Mouse (Mus musculus) CH12.LX (cell line): Measurements from ENCODE around the gene Rps2. TPM values are rescaled to one million over a fixed set of nuclear protein-coding genes. Genes with fewer than 3 reads are reported as not detected.
A peak's percentile ranks its signal among the peaks of the same experiment; 100 is the strongest.

ENCODE experiments used
- DNase-seq: peaks from one replicate; pipeline ENCODE4 v3.0.0-alpha.2; 2013; ENCODE audit errors: extremely low read depth
- H3K27ac ChIP-seq: 2 replicates; pipeline ENCODE4 v1.5.1; 2012; ENCODE audit warnings: low read depth, mild to moderate bottlenecking, control low read depth, moderate library complexity; ENCODE audit not compliant: insufficient read depth
- H3K27me3 ChIP-seq: replicated peaks from 2 replicates; pipeline ENCODE3; 2012; ENCODE audit warnings: inconsistent platforms
- H3K36me3 ChIP-seq, 2 experiments: replicated peaks in 1 of 2; 2 replicates each; pipeline versions ENCODE3 to v1.6.1; 2012; ENCODE audit warnings: inconsistent platforms in 1 of 2, low read length in 1 of 2, mild to moderate bottlenecking in 1 of 2, mixed read lengths in 1 of 2, moderate library complexity in 1 of 2; ENCODE audit not compliant: control insufficient read depth in 1 of 2, insufficient read depth in 1 of 2
- H3K4me1 ChIP-seq, 2 experiments: 2 replicates each; pipeline ENCODE4 v1.6.1; 2012; ENCODE audit warnings: inconsistent platforms in 1 of 2, moderate library complexity in 1 of 2; ENCODE audit not compliant: insufficient read depth in 2 of 2, control insufficient read depth in 1 of 2
- H3K4me2 ChIP-seq: 2 replicates; pipeline ENCODE4 v1.6.1; 2012; ENCODE audit warnings: low read depth, mild to moderate bottlenecking, control low read depth; ENCODE audit not compliant: poor library complexity, insufficient read depth, severe bottlenecking
- H3K4me3 ChIP-seq, 3 experiments: fragments of 150-350 bp in 1 of 3; sonication (generic) in 1 of 3; replicated peaks in 1 of 3; 2 replicates each; pipeline versions ENCODE3 to v1.5.1; 2011 to 2012; ENCODE audit warnings: low read depth in 2 of 3, low read length in 2 of 3, mild to moderate bottlenecking in 2 of 3, moderate library complexity in 2 of 3, control low read depth in 1 of 3, improper control_type of control experiment in 1 of 3, inconsistent platforms in 1 of 3, mixed read lengths in 1 of 3; ENCODE audit not compliant: poor library complexity in 1 of 3
- H3K79me2 ChIP-seq: replicated peaks from 2 replicates; pipeline ENCODE4 v1.6.1; 2012; ENCODE audit warnings: mild to moderate bottlenecking, moderate library complexity; ENCODE audit not compliant: control insufficient read depth, poor library complexity, insufficient read depth, severe bottlenecking; ENCODE audit errors: extremely low read depth
- H3K9ac ChIP-seq: 2 replicates; pipeline ENCODE4 v1.6.1; 2012; ENCODE audit warnings: low read depth, mild to moderate bottlenecking, control low read depth, moderate library complexity; ENCODE audit not compliant: insufficient read depth
- H3K9me3 ChIP-seq: replicated peaks from 2 replicates; pipeline ENCODE3; 2012; ENCODE audit warnings: low read length, inconsistent platforms, mixed read lengths
- BHLHE40 ChIP-seq: IDR thresholded peaks from 2 replicates; pipeline ENCODE4 v1.6.1; 2011; ENCODE audit warnings: mild to moderate bottlenecking, low read depth, low read length, improper control_type of control experiment
- CTCF ChIP-seq, 2 experiments: IDR thresholded peaks in 1 of 2; conservative IDR thresholded peaks in 1 of 2; 2 replicates each; pipeline ENCODE4 v1.5.1; 2011 to 2012; ENCODE audit warnings: low read depth in 2 of 2, low read length in 2 of 2, improper control_type of control experiment in 1 of 2, inconsistent platforms in 1 of 2, mild to moderate bottlenecking in 1 of 2, moderate library complexity in 1 of 2
- E2F4 ChIP-seq: IDR thresholded peaks from 2 replicates; pipeline ENCODE4 v1.6.1; 2011; ENCODE audit warnings: low read depth, low read length, improper control_type of control experiment; ENCODE audit not compliant: insufficient replicate concordance
- ELF1 ChIP-seq: IDR thresholded peaks from 2 replicates; pipeline ENCODE4 v1.6.1; 2014; ENCODE audit warnings: low read depth, mild to moderate bottlenecking, inconsistent platforms, low read length, improper control_type of control experiment
- EP300 ChIP-seq: IDR thresholded peaks from 2 replicates; pipeline ENCODE4 v1.6.1; 2011; ENCODE audit warnings: low read length, improper control_type of control experiment
- GABPA ChIP-seq: IDR thresholded peaks from 2 replicates; pipeline ENCODE4 v1.6.1; 2012; ENCODE audit warnings: low read depth, low read length, improper control_type of control experiment, inconsistent platforms; ENCODE audit not compliant: insufficient replicate concordance
- HCFC1 ChIP-seq: IDR thresholded peaks from 2 replicates; pipeline ENCODE4 v1.6.1; 2012; ENCODE audit warnings: low read depth, mild to moderate bottlenecking, inconsistent platforms, low read length, improper control_type of control experiment
- MAFK ChIP-seq: IDR thresholded peaks from 2 replicates; pipeline ENCODE4 v1.6.1; 2011; ENCODE audit warnings: low read length, improper control_type of control experiment; ENCODE audit not compliant: insufficient replicate concordance
- MAX ChIP-seq: IDR thresholded peaks from 2 replicates; pipeline ENCODE4 v1.6.1; 2011; ENCODE audit warnings: low read length, improper control_type of control experiment
- MAZ ChIP-seq: IDR thresholded peaks from 2 replicates; pipeline ENCODE4 v1.6.1; 2012; ENCODE audit warnings: low read depth, mild to moderate bottlenecking, inconsistent platforms, low read length, improper control_type of control experiment, moderate library complexity
- MYC ChIP-seq: IDR thresholded peaks from 2 replicates; pipeline ENCODE4 v1.6.1; 2011; ENCODE audit warnings: low read depth, mild to moderate bottlenecking, improper control_type of control experiment, low read length
- SIN3A ChIP-seq: IDR thresholded peaks from 2 replicates; pipeline ENCODE4 v1.6.1; 2012; ENCODE audit warnings: low read length, improper control_type of control experiment, inconsistent platforms
- TBP ChIP-seq: conservative IDR thresholded peaks from 2 replicates; pipeline ENCODE4 v1.6.1; 2011; ENCODE audit warnings: low read depth, low read length, improper control_type of control experiment
- USF1 ChIP-seq: IDR thresholded peaks from 2 replicates; pipeline ENCODE4 v1.6.1; 2014; ENCODE audit warnings: low read depth, mild to moderate bottlenecking, inconsistent platforms, low read length, improper control_type of control experiment
- ZC3H11A ChIP-seq: IDR thresholded peaks from 2 replicates; pipeline ENCODE4 v1.6.1; 2012; ENCODE audit warnings: low read depth, mild to moderate bottlenecking, inconsistent platforms, low read length, improper control_type of control experiment
- ZNF384 ChIP-seq: IDR thresholded peaks from 2 replicates; pipeline ENCODE4 v1.6.1; 2012; ENCODE audit warnings: low read depth, low read length, improper control_type of control experiment, inconsistent platforms
- dilution Hi-C: fragments of 300-500 bp; cut with MboI; formaldehyde crosslinking; loops from 2 replicates; pipeline ENCODE4 v1.14.3; 2020; ENCODE audit warnings: low sequenced_read_pairs; ENCODE audit not compliant: extremely low pct_unique_long_range_greater_than_20kb, extremely low pct_ligation_motif_present
- in situ Hi-C: fragments of 300-500 bp; cut with MboI; formaldehyde crosslinking; loops from 3 replicates; pipeline ENCODE4 v1.14.3; 2019; ENCODE audit warnings: low sequenced_read_pairs, low pct_ligation_motif_present, low pct_unique_long_range_greater_than_20kb, mixed read lengths
- polyA plus RNA-seq: library from polyadenylated mRNA; unstranded; fragments of >175 nt; gene quantifications from 2 replicates; pipeline ENCODE4 v1.2.1, GENCODE M21; 2012; ENCODE audit warnings: low read depth; ENCODE audit not compliant: insufficient read length
- total RNA-seq, 2 experiments: library from RNA; depleted of rRNA; stranded (reverse); fragments of 300-350 nt in 1 of 2; fragments of >200 nt in 1 of 2; gene quantifications; 2 replicates each; pipeline ENCODE4 v1.2.3; 2012 to 2014

Gene Rps2
- total and polyA plus RNA-seq, 3 experiments, result 2,057 to 6,050 (median 5,410) TPM

DNA sequence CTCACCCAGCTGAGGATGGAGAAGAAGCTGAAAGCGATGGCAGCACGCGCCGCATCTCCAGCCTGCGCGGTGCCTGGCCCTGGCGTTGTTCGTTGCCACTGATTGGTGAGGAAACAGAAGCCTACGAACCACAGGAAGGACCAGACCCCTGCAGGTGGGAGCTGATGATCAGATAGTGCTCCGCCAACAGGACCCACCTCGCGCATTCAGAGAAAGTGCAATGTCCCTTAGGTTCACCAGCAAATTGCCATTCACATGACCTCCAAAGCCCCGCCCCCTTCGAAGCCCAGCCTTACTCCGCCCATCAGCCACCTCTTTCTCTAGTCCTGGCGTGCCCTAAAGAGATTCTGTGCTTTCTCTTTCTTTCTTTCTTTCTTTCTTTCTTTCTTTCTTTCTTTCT is 31.4 kb upstream of the Rps2 start:
- peak; percentile 71 for DNase-seq
- peaks cover 27% of the 10 kb centered on the region for H3K27me3 ChIP-seq
- H3K27ac ChIP-seq, result no peak overlapping the region
- TF ChIP-seq USF1, result peak; percentile 22; the same call in 1 of the 2 replicates
- no peak for TF ChIP-seq CTCF (conservative IDR thresholded peaks at IDR 0.05 in 1 of 2, IDR thresholded peaks at IDR 0.05 in 1 of 2; ENCODE audit: low read depth in 2 of 2, low read length in 2 of 2)
- TF ChIP-seq BHLHE40, result no peak
- TF ChIP-seq MAZ, result no peak
- TF ChIP-seq SIN3A, result 0 out of 2 replicates have a peak, but pooled peaks have one; percentile 29
- TF ChIP-seq ELF1, result no peak
- TF ChIP-seq GABPA, result no peak
- TF ChIP-seq MAX, result no peak
- no peak for TF ChIP-seq MAFK
- no peak for TF ChIP-seq ZNF384
- 0 out of 2 replicates have a peak, but pooled peaks have one; percentile 29 for TF ChIP-seq MYC
- no peaks in the 10 kb centered on the region for H3K79me2 ChIP-seq
- H3K36me3 ChIP-seq, result peaks cover 5 to 11% of the 10 kb centered on the region in 2 experiments
- peak overlapping the region in 1 of 3 experiments; percentile 14 for H3K4me3 ChIP-seq
- dilution Hi-C loops, result no loop called here
- in situ Hi-C loops, result no loop called here
- H3K9me3 ChIP-seq, result no peaks in the 10 kb centered on the region
- H3K9ac ChIP-seq, result no peak overlapping the region
- no peak overlapping the region for H3K4me2 ChIP-seq
- H3K4me1 ChIP-seq, result peaks cover 9 to 16% of the 10 kb centered on the region in 2 experiments

DNA sequence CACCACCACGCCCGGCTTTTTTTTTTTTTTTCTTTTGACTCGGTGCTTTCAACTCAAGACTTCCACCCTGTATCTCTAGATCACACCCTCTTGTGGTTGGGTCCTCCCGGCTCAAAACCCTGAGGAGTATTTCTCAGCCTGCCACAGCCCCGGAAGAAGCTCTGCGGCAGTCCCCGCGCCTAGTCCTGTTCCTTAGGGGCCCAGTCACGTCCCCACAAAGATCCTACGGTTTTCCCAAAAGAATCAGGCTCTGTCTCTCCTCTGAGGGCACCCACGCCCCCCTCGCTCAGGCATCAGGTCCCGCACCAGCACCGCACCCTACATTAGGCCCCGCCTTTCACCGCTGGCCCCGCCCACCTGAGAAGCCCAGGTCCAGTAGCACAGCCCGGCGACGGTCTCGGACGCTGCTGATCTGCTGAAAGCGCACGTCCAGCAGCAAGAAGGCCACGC is 30.7 kb upstream of the Rps2 start:
- no peak for TF ChIP-seq TBP
- no peak for TF ChIP-seq ZC3H11A
- no peak for TF ChIP-seq MAX
- TF ChIP-seq E2F4, result no peak
- TF ChIP-seq ZNF384, result peak; percentile 81
- TF ChIP-seq MAZ, result no peak
- no peak for TF ChIP-seq EP300
- TF ChIP-seq GABPA, result no peak
- peak; percentile 49; the same call in 1 of the 2 replicates for TF ChIP-seq ELF1
- no peak for TF ChIP-seq HCFC1
- dilution Hi-C loops (no loop called here), in situ Hi-C loops (no loop called here)
- Histone ChIP-seq H3K4me1 (peaks cover 9 to 16% of the 10 kb centered on the region in 2 experiments), H3K36me3 (peaks cover under 1 to 4% of the 10 kb centered on the region in 2 experiments), H3K27ac (no peak overlapping the region), H3K79me2 (no peaks in the 10 kb centered on the region), H3K4me2 (peak overlapping the region; percentile 66; the same call in 1 of the 2 replicates), H3K27me3 (peaks cover 27% of the 10 kb centered on the region), H3K9ac (peak overlapping the region; percentile 18; the same call in 1 of the 2 replicates), H3K4me3 (peak overlapping the region; percentile 30 to 48 (median 45)), H3K9me3 (no peaks in the 10 kb centered on the region)
- DNase-seq, result peak; percentile 48
